Mouse (Mus musculus): ENCODE measurements around the gene Gm17783.
"Not testable (repeated sequence)": the region's sequence is repeated elsewhere in the genome, so short reads cannot be mapped to it uniquely, and the experiment has no call there.

The Gm17783 gene

DNA sequence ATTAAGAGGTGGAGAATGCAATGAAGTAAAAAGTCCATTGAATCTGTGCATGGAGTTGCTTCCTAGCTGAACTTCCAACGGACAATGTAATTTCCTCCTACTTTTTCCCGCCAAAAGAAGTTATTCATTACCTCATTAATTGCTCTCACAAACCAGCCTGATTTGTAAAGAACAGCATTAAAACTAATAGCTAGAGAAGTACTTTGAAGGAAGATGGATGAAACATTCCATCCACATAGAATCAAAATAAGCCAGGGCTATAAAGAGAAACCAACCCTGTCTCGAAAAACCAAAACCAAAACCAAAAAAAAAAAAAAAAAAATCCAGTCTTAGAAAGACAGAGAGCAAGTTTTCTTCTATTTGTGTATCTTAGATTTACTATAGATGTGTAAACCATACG lies at the start of gene Gm17783:
TSS of gene Gm17783 (minus strand) at position 101 of the 400 bp plus-strand sequence.
- no peak for DNase-seq

- no peak for DNase-seq
These were observed 48.0 kb upstream of the Gm17783 start for GRCm38 (mm10) chr16:45579883-45580282.

DNA sequence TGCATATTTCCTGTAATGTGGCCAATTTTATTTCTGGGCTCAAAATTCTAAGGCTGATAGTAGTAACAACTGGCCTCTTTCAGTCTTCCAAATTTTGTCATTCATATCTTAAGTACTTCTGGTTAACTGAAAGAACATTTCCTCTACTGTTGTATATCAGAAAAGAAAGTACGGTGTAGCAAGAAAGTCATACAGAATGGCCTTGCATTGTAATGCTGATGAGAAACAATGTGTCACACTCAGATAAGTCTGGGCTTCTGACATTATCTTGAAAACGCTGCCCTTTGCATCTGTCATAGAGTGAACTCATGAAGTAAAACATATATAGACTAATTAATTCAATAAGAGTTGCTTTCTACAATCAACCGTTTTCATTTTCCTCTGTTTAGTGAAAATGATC lies 40.5 kb upstream of the Gm17783 start:
- DNase-seq, result no peak

DNA sequence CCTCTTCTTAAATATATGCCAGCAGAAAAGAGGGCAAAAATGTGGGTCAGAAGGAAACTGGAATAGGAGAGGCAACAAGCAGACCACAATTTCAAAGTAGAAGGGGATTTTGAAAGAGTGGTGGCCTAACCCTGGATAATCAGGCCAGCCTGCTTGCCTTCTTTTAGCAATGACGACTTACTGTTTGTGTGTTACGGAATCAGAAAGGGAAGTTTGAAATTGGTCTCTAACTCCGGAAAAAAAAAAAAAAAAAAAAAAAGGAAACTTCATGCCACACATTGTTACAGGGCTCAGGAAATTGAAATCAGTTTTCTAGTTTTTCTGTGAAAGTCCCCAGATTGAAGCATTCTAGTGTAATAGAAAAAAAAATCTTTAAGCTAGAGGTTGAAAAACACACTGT lies 29.9 kb upstream of the Gm17783 start:
- no peak for DNase-seq

DNA sequence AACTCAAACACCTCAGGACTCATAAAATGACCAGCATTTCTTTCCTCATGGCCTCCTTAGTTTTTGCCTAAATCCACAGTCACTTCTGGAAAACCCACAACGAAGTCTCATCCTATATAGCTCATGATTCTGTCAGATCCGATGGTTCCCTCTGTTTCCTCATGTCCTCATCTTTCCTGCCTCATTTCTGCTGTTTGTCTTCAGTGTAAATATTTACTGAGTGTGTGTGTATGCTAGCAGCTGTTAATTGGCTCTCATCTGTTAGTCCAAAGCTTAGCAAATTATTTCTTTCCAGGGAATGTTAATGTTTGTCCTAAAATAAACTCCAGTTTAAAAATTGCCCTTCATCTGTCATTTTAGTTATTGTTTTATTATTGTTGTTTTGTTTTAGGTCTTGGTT lies 19.7 kb upstream of the Gm17783 start:
- no peak for DNase-seq

DNA sequence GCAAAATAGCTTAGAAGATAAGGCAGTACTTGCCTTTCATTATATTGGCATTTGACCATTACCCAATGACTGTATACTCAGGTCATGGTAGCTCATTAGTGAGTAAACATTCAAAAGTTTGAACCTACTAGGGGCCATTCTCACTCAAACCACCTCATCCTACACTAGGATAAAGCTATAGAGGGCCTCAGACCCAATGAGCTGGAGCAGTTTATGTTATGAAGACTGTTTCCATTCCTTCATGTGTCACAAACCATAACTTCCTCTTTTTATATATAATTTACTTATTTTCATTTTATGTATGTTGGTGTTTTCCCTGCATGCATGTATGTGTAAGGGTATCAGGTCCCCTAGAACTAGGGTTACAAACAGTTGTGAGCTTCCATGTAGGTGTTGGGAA lies 16.1 kb upstream of the Gm17783 start:
- DNase-seq, result no peak

- DNase-seq, result no peak
These were observed 12.5 kb upstream of the Gm17783 start for GRCm38 (mm10) chr16:45544341-45544740.

DNA sequence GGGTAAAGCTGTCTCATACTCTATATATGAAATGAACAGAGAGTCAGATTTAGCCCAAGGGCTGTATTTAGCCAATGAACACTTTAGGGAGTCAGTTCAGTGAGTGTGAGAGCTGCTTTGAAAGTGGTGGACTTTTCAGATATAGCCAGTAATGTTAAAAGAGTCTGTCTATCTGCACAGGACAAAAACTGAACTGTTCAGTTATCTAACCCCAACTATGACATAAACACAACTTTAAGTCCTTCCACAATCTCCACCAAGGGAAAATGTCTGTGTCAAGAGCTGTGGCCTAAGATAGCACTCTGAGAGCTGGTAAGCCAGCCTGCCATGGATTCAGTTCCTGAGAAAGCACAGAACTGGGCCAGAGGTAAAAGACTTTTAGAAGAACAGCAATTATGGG lies 10.3 kb upstream of the Gm17783 start:
- DNase-seq, result no peak

GRCm38 (mm10) chr16:45538342-45538741 lies 6.5 kb upstream of the Gm17783 start:
- DNase-seq, result not testable (repeated sequence)

DNA sequence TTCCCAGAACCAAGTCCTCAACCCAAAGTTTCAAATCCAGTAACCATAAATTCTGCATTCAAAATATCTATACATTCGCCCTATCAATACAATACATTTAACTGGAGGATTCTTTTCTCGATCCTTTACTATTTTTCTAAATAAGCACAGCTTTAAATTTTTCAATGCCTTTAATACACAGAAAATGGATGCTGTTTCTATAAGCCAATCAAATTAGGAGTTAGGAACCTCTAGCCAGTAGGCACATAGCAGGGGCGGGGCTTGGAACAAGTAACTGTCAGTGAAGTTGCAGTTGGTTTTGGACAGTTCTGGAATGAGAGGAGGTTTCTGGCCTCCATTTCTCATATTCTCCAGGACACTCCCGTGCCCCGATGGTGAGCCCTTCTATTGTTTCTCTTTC lies 3.2 kb upstream of the Gm17783 start, which contains the start of gene Slc9c1:
TSS of gene Slc9c1 (plus strand) at position 301 of the 400 bp plus-strand sequence.
- no peak for DNase-seq

- DNase-seq, result no peak
These were observed 6.3 kb downstream of the Gm17783 start for GRCm38 (mm10) chr16:45525551-45525950.

DNA sequence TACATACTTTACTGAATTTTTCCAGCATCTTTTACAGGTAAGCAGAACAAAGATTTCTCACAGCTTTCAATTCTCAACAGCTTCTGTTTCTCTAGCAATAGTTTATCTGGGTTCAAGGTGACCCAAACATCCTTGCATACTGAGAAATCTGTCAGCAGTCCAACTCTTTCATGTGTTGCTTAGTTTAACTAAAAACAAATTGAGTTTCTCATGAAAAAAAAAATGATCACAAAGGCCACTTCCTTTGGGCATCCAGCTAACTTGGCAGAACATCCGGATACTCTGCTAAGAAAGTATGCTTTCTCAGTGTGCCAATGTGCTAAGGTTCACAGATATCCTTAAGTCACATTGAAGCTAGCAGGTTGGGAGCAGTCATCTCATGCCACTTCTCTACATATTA lies 36.5 kb downstream of the Gm17783 start:
- DNase-seq, result peak; percentile 11 to 39

GRCm38 (mm10) chr16:45492927-45493326 lies 38.9 kb downstream of the Gm17783 start, which contains the start of gene Gm609:
Gm609 (minus strand) TSS chr16:45492969.
- peak in 1 of 2 experiments; percentile 7 for DNase-seq

DNA sequence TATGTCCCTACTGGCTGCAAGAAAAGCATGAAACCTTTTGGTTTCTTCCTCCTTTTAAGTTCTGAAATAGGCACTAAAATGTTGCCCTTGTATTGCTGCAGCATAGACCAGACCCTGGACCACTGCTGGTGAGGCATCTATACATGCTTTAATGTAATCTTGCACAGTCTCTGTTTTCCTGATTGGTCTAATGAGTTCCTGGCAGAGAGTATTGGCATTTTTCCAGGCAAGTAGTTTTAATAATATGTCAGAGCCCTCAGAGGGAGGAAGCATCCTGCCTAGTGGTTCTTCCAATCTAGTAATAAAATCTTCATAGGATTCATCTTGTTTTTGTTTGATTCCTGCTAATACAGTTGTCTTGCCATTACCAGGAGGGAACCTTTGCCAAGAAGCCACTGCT lies 54.9 kb downstream of the Gm17783 start:
- no peak for DNase-seq

DNA sequence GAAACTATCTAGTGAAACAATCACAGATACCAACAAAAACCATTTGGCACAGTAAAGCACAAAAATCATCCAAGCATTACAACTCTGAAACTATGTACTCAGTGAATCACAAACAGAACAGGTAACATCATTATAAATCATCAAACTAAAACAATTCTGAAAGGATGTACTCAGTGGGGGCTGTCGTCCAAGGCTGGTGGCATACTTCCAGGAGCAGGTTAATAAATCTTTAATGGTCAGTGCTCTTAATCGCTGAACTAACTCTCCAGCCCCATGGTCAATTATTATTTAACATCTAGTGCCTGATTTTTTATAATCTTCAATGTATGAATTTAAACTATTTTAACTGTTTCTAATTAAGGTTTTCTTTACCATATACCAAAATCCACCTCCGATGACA lies 60.0 kb downstream of the Gm17783 start:
- DNase-seq, result peak; percentile 27 to 78
